Mouse (Mus musculus) liver, embryonic 14.5 days (tissue): ENCODE results near the gene Tenm2.

ENCODE experiments used
- CTCF ChIP-seq: IDR thresholded peaks from 2 replicates; pipeline ENCODE4 v1.5.1; 2016; ENCODE audit warnings: antibody characterized with exemption, low read depth, control low read depth
- EP300 ChIP-seq: IDR thresholded peaks from 2 replicates; pipeline ENCODE4 v1.6.1; 2016; ENCODE audit warnings: antibody characterized with exemption, low read depth

DNA sequence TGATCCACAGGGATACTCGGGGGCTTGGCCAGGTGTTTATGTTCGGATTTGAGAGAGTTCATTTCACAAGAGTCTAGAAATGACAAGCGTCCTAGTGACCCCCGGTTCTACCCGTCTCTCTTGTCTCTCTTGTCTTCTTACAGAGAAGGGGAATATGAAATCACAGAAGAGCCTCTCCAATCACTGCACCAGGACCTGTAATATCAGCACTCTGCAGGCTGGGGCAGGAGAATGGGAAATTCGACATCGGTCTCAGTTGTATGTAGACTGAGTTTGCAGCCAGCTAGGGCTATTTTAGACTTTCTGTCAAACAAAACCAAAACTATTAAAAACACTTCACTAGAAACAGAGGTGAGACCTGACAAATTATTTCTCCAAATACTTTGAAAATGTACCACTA lies 411.1 kb downstream of the Tenm2 start:
- TF ChIP-seq CTCF, result no peak
- no peak for TF ChIP-seq EP300
